Mouse (Mus musculus): Measurements from ENCODE around the gene Lrtm1. TPM values are rescaled to one million over a fixed set of nuclear protein-coding genes. Genes with fewer than 3 reads are reported as not detected.

Gene Lrtm1
- polyA plus RNA-seq (2015; fragmentation: Nextera tagmentation; extraction: Ambion mirVana): 0.17 and 0.38 TPM in 2 replicates

GRCm38 (mm10) chr14:29017883-29018282 is at the start of gene Lrtm1:
Lrtm1 (plus strand) TSS chr14:29018208.
- Histone ChIP-seq H3K9ac (no peak within 1 kb of the TSS), H3K27me3 (no peaks in the 10 kb centered on the region), H3K4me2 (no peak within 1 kb of the TSS), H3K27ac (replicated peaks) (no peak within 1 kb of the TSS), H3K4me1 (replicated peaks) (peaks cover 13% of the 10 kb centered on the region), H3K4me3 (no peak within 1 kb of the TSS), H3K9me3 (no peaks in the 10 kb centered on the region), H3K36me3 (no peaks in the 10 kb centered on the region)
- WGBS: 14% methylated on average over 5 of the region's 5 CpGs
- no peak for ATAC-seq (ENCODE audit: low FRiP score, low read depth)

- Histone ChIP-seq H3K4me3 (no peak overlapping the region), H3K4me2 (no peak overlapping the region), H3K36me3 (no peaks in the 10 kb centered on the region), H3K9me3 (no peaks in the 10 kb centered on the region), H3K27me3 (no peaks in the 10 kb centered on the region), H3K27ac (replicated peaks) (no peak overlapping the region), H3K4me1 (replicated peaks) (no peaks in the 10 kb centered on the region), H3K9ac (no peak overlapping the region)
- 90% methylated on average over 4 of the region's 4 CpGs for WGBS
- no peak for ATAC-seq (ENCODE audit: low FRiP score, low read depth)
These were observed 48.8 kb upstream of the Lrtm1 start for GRCm38 (mm10) chr14:28969247-28969646.

- H3K9ac ChIP-seq: no peak overlapping the region
- ATAC-seq (ENCODE audit: low FRiP score, low read depth): no peak
- H3K4me1 ChIP-seq (replicated peaks): no peaks in the 10 kb centered on the region
- H3K4me2 ChIP-seq: no peak overlapping the region
- H3K9me3 ChIP-seq: no peaks in the 10 kb centered on the region
- WGBS: 50% methylated on average over 5 of the region's 5 CpGs
- no peaks in the 10 kb centered on the region for H3K27me3 ChIP-seq
- no peak overlapping the region for H3K4me3 ChIP-seq
- H3K27ac ChIP-seq (replicated peaks): no peak overlapping the region
- H3K36me3 ChIP-seq: no peaks in the 10 kb centered on the region
These were observed 45.4 kb upstream of the Lrtm1 start for GRCm38 (mm10) chr14:28972620-28973019.

- Histone ChIP-seq H3K27me3 (no peaks in the 10 kb centered on the region), H3K36me3 (no peaks in the 10 kb centered on the region), H3K4me3 (no peak overlapping the region), H3K9ac (no peak overlapping the region), H3K9me3 (no peaks in the 10 kb centered on the region), H3K4me2 (no peak overlapping the region), H3K27ac (replicated peaks) (no peak overlapping the region), H3K4me1 (replicated peaks) (no peaks in the 10 kb centered on the region)
- WGBS: 88% methylated on average over 2 of the region's 2 CpGs
- no peak for ATAC-seq (ENCODE audit: low FRiP score, low read depth)
These were observed 38.8 kb upstream of the Lrtm1 start for GRCm38 (mm10) chr14:28979230-28979629.

- 42% methylated on average over 3 of the region's 3 CpGs for WGBS
- Histone ChIP-seq H3K9ac (no peak overlapping the region), H3K4me3 (no peak overlapping the region), H3K9me3 (no peaks in the 10 kb centered on the region), H3K4me1 (replicated peaks) (no peaks in the 10 kb centered on the region), H3K36me3 (no peaks in the 10 kb centered on the region), H3K27ac (replicated peaks) (no peak overlapping the region), H3K27me3 (no peaks in the 10 kb centered on the region), H3K4me2 (no peak overlapping the region)
- ATAC-seq (ENCODE audit: low FRiP score, low read depth): no peak
These were observed 37.5 kb upstream of the Lrtm1 start for GRCm38 (mm10) chr14:28980482-28980881.

- H3K4me1 ChIP-seq (replicated peaks): no peaks in the 10 kb centered on the region
- no peak for ATAC-seq (ENCODE audit: low FRiP score, low read depth)
- H3K4me3 ChIP-seq: no peak overlapping the region
- 75% methylated on average over 2 of the region's 2 CpGs for WGBS
- H3K27me3 ChIP-seq: no peaks in the 10 kb centered on the region
- H3K9ac ChIP-seq: no peak overlapping the region
- H3K4me2 ChIP-seq: no peak overlapping the region
- H3K27ac ChIP-seq (replicated peaks): no peak overlapping the region
- no peaks in the 10 kb centered on the region for H3K36me3 ChIP-seq
- no peaks in the 10 kb centered on the region for H3K9me3 ChIP-seq
These were observed 33.7 kb upstream of the Lrtm1 start for GRCm38 (mm10) chr14:28984276-28984675.

GRCm38 (mm10) chr14:28988211-28988900 is 29.7 kb upstream of the Lrtm1 start:
- H3K36me3 ChIP-seq: no peaks in the 10 kb centered on the region
- WGBS: 77% methylated on average over 7 of the region's 7 CpGs

GRCm38 (mm10) chr14:28996569-28996968 is 21.4 kb upstream of the Lrtm1 start:
- ATAC-seq (ENCODE audit: low FRiP score, low read depth): no peak
- H3K4me2 ChIP-seq: no peak overlapping the region
- no peak overlapping the region for H3K4me3 ChIP-seq
- WGBS: 97% methylated on average over 3 of the region's 3 CpGs
- no peak overlapping the region for H3K9ac ChIP-seq
- H3K27me3 ChIP-seq: no peaks in the 10 kb centered on the region
- H3K27ac ChIP-seq (replicated peaks): no peak overlapping the region
- H3K4me1 ChIP-seq (replicated peaks): no peaks in the 10 kb centered on the region
- H3K36me3 ChIP-seq: no peaks in the 10 kb centered on the region
- no peaks in the 10 kb centered on the region for H3K9me3 ChIP-seq

More at GRCm38 (mm10) chr14:28988211-28988900, 29.7 kb upstream of the Lrtm1 start:
- no peak for ATAC-seq (ENCODE audit: low FRiP score, low read depth)
- no peaks in the 10 kb centered on the region for H3K4me1 ChIP-seq (replicated peaks)
- H3K4me2 ChIP-seq: no peak overlapping the region
- H3K27ac ChIP-seq (replicated peaks): no peak overlapping the region
- H3K4me3 ChIP-seq: no peak overlapping the region
- H3K9me3 ChIP-seq: no peaks in the 10 kb centered on the region
- no peak overlapping the region for H3K9ac ChIP-seq
- H3K27me3 ChIP-seq: no peaks in the 10 kb centered on the region

GRCm38 (mm10) chr14:29005228-29005840 is 12.7 kb upstream of the Lrtm1 start:
- Histone ChIP-seq H3K27me3 (no peaks in the 10 kb centered on the region), H3K9me3 (no peaks in the 10 kb centered on the region), H3K4me2 (no peak overlapping the region), H3K36me3 (no peaks in the 10 kb centered on the region), H3K27ac (replicated peaks) (no peak overlapping the region), H3K4me3 (no peak overlapping the region), H3K4me1 (replicated peaks) (no peaks in the 10 kb centered on the region), H3K9ac (no peak overlapping the region)
- no peak for ATAC-seq (ENCODE audit: low FRiP score, low read depth)
- WGBS: 88% methylated on average over 4 of the region's 5 CpGs

- WGBS: 94% methylated on average over 4 of the region's 4 CpGs
These were observed 8.4 kb upstream of the Lrtm1 start for GRCm38 (mm10) chr14:29009644-29010043.

GRCm38 (mm10) chr14:29013161-29013560 is 4.8 kb upstream of the Lrtm1 start:
- Histone ChIP-seq H3K9ac (no peak overlapping the region), H3K4me2 (no peak overlapping the region), H3K27ac (replicated peaks) (no peak overlapping the region), H3K4me3 (no peak overlapping the region), H3K27me3 (no peaks in the 10 kb centered on the region), H3K9me3 (no peaks in the 10 kb centered on the region), H3K36me3 (no peaks in the 10 kb centered on the region), H3K4me1 (replicated peaks) (peaks cover 13% of the 10 kb centered on the region)
- 71% methylated on average over 3 of the region's 3 CpGs for WGBS
- no peak for ATAC-seq (ENCODE audit: low FRiP score, low read depth)

More at GRCm38 (mm10) chr14:29009644-29010043, 8.4 kb upstream of the Lrtm1 start:
- Histone ChIP-seq H3K4me1 (replicated peaks) (peaks cover 2% of the 10 kb centered on the region), H3K4me3 (no peak overlapping the region), H3K27me3 (no peaks in the 10 kb centered on the region), H3K36me3 (no peaks in the 10 kb centered on the region), H3K9me3 (no peaks in the 10 kb centered on the region), H3K4me2 (no peak overlapping the region), H3K9ac (no peak overlapping the region), H3K27ac (replicated peaks) (no peak overlapping the region)
- no peak for ATAC-seq (ENCODE audit: low FRiP score, low read depth)

- no peak for ATAC-seq (ENCODE audit: low FRiP score, low read depth)
- no peak overlapping the region for H3K4me2 ChIP-seq
- H3K9ac ChIP-seq: no peak overlapping the region
- H3K27ac ChIP-seq (replicated peaks): no peak overlapping the region
- H3K4me3 ChIP-seq: no peak overlapping the region
- no peaks in the 10 kb centered on the region for H3K9me3 ChIP-seq
- H3K4me1 ChIP-seq (replicated peaks): peaks cover 13% of the 10 kb centered on the region
- H3K36me3 ChIP-seq: no peaks in the 10 kb centered on the region
- no peaks in the 10 kb centered on the region for H3K27me3 ChIP-seq
- WGBS: 77% methylated on average over 2 of the region's 2 CpGs
These were observed 3.3 kb upstream of the Lrtm1 start for GRCm38 (mm10) chr14:29014680-29015079.

All from hindbrain, embryonic 15.5 days (tissue).